Mouse (Mus musculus): ENCODE measurements around the gene Olfr869. TPM values are rescaled to one million over a fixed set of nuclear protein-coding genes. Genes with fewer than 3 reads are reported as not detected.

The Olfr869 gene
- not detected in 2 replicates for polyA plus RNA-seq (2014; fragmentation: Nextera tagmentation; extraction: Ambion mirVana)

DNA sequence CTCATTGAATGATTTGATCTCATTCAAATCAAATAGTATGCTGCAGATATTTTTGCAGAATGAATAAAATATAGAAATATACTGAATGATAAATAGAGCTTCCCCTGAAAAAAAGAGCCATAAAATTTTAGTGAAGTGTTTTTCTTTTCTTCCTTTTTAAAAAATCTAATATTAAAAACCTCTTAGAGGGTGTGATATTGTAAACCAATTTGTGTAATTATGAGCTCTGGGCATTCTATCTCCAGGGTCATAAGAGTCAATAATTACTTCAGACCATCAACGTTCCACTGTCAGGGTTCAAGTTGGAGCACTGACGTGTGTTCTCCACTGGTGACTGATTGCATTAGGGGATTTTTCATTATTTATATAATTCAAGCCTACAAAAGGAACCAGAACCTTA is at the start of gene Olfr869:
Gene Olfr869, plus strand, starts transcription at position 301 of the 400 bp plus-strand sequence.
- ATAC-seq (replicated peaks; ENCODE audit: low FRiP score) (no peak), DNase-seq (ENCODE audit: low spot score) (no peak)
- whole genome bisulfite sequencing, result 81% methylated on average over 2 of the region's 2 CpGs
- Histone ChIP-seq H3K9ac (ENCODE audit: low read length) (no peak within 1 kb of the TSS), H3K4me1 (replicated peaks; ENCODE audit: control insufficient read depth, insufficient read depth, low read length) (no peaks in the 10 kb centered on the region), H3K4me2 (ENCODE audit: low read depth, low read length, severe bottlenecking) (no peak within 1 kb of the TSS), H3K9me3 (ENCODE audit: control insufficient read depth, low read length) (no peaks in the 10 kb centered on the region; the same call in 1 of the 2 replicates), H3K27ac (ENCODE audit: low read depth, low read length) (no peak within 1 kb of the TSS), H3K27me3 (ENCODE audit: control insufficient read depth, insufficient read depth, low read length) (no peaks in the 10 kb centered on the region), H3K36me3 (ENCODE audit: control insufficient read depth, insufficient read depth, low read length) (no peaks in the 10 kb centered on the region), H3K4me3 (ENCODE audit: low read depth, low read length) (no peak within 1 kb of the TSS)

DNA sequence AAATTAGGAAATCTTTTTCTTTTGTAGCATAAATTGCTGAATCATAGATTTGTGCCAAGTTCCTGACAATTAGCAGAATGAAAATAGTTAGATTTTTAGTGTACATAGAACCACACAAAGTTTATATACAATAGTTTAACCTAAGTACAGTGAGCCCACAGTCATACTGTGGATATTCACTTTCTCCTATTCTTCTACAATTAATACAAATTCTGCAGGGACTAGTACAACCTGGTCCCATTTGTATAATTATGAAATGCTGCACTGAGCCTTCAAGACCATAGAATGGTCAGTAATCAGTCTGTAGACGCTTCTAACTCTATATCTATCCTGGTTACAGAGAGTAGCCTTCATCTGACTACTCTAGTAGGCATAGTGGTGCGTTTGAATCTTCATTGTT is 30.5 kb upstream of the Olfr869 start, which contains the start of gene Olfr868:
Gene Olfr868, plus strand, starts transcription at position 301 of the 400 bp plus-strand sequence.
- no peak within 1 kb of the TSS for H3K9ac ChIP-seq (ENCODE audit: low read length)
- no peak for ATAC-seq (replicated peaks; ENCODE audit: low FRiP score)
- WGBS, result 42% methylated on average over 2 of the region's 2 CpGs

DNA sequence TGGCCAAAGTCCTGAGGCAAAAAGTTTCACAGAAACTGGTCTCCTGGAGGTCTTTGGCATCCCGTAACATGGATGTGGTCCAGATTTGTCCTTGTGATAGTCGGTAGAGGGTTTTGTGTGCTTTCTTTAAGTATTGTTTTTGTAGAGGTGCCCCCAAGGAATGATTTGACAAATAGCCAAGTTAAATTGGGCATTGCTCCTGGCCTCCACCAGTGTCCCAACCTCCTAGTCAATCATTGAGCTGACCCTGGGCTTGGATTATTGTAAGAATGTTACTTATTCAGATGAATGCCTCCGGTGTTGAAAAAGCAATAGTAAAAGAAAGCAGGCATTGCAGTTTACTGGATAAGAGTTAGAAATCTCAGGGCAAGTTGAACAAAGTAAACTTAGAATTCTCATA is 20.9 kb downstream of the Olfr869 start:
- H3K36me3 ChIP-seq (ENCODE audit: control insufficient read depth, insufficient read depth, low read length), result no peaks in the 10 kb centered on the region
- H3K9me3 ChIP-seq (ENCODE audit: control insufficient read depth, low read length), result peaks cover 11% of the 10 kb centered on the region
- no peaks in the 10 kb centered on the region for H3K4me1 ChIP-seq (replicated peaks; ENCODE audit: control insufficient read depth, insufficient read depth, low read length)
- H3K9ac ChIP-seq (ENCODE audit: low read length), result no peak overlapping the region
- H3K4me3 ChIP-seq (ENCODE audit: low read depth, low read length), result no peak overlapping the region
- H3K27ac ChIP-seq (ENCODE audit: low read depth, low read length), result no peak overlapping the region
- no peak for DNase-seq (ENCODE audit: low spot score)
- WGBS, result 89% methylated on average over 3 of the region's 3 CpGs
- H3K27me3 ChIP-seq (ENCODE audit: control insufficient read depth, insufficient read depth, low read length), result no peaks in the 10 kb centered on the region
- H3K4me2 ChIP-seq (ENCODE audit: low read depth, low read length, severe bottlenecking), result no peak overlapping the region
- ATAC-seq (replicated peaks; ENCODE audit: low FRiP score), result no peak

More for the DNA sequence above, 30.5 kb upstream of the Olfr869 start, which contains the start of gene Olfr868:
- H3K4me2 ChIP-seq (ENCODE audit: low read depth, low read length, severe bottlenecking), result no peak within 1 kb of the TSS
- H3K36me3 ChIP-seq (ENCODE audit: control insufficient read depth, insufficient read depth, low read length), result no peaks in the 10 kb centered on the region
- peaks cover 2% of the 10 kb centered on the region; the same call in 1 of the 2 replicates for H3K9me3 ChIP-seq (ENCODE audit: control insufficient read depth, low read length)
- DNase-seq (ENCODE audit: low spot score), result no peak
- no peak within 1 kb of the TSS for H3K4me3 ChIP-seq (ENCODE audit: low read depth, low read length)
- no peaks in the 10 kb centered on the region for H3K27me3 ChIP-seq (ENCODE audit: control insufficient read depth, insufficient read depth, low read length)
- H3K27ac ChIP-seq (ENCODE audit: low read depth, low read length), result no peak within 1 kb of the TSS
- no peaks in the 10 kb centered on the region for H3K4me1 ChIP-seq (replicated peaks; ENCODE audit: control insufficient read depth, insufficient read depth, low read length)

DNA sequence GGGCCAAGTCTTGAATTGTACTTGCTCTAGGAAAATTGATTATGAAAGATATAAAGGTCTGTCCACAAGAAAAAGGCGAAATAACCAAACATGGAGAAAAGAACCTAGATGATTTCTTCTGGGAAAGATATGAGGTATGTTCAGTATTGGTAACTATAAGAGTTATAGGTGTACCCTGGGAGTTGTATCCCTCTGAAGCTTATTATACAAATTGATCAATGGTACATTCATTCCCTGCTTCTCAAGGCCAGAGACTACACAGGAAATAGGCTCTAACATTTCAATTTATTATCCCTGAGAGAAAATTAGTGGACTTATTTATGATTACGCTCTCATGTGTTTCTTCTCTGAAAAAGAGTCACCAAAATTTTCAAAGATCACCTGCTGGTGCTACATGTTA is 45.1 kb downstream of the Olfr869 start, which contains the start of gene Olfr870:
Gene Olfr870, minus strand, starts transcription at position 101 of the 400 bp plus-strand sequence.
- no peak for ATAC-seq (replicated peaks; ENCODE audit: low FRiP score)
- H3K9me3 ChIP-seq (ENCODE audit: control insufficient read depth, low read length), result peaks cover 2% of the 10 kb centered on the region; the same call in 1 of the 2 replicates
- no peaks in the 10 kb centered on the region for H3K4me1 ChIP-seq (replicated peaks; ENCODE audit: control insufficient read depth, insufficient read depth, low read length)
- WGBS, result 75% methylated on average over 2 of the region's 2 CpGs
- H3K9ac ChIP-seq (ENCODE audit: low read length), result no peak within 1 kb of the TSS
- H3K27me3 ChIP-seq (ENCODE audit: control insufficient read depth, insufficient read depth, low read length), result no peaks in the 10 kb centered on the region
- H3K4me2 ChIP-seq (ENCODE audit: low read depth, low read length, severe bottlenecking), result no peak within 1 kb of the TSS
- no peak within 1 kb of the TSS for H3K27ac ChIP-seq (ENCODE audit: low read depth, low read length)
- DNase-seq (ENCODE audit: low spot score), result no peak
- H3K36me3 ChIP-seq (ENCODE audit: control insufficient read depth, insufficient read depth, low read length), result no peaks in the 10 kb centered on the region
- no peak within 1 kb of the TSS for H3K4me3 ChIP-seq (ENCODE audit: low read depth, low read length)

DNA sequence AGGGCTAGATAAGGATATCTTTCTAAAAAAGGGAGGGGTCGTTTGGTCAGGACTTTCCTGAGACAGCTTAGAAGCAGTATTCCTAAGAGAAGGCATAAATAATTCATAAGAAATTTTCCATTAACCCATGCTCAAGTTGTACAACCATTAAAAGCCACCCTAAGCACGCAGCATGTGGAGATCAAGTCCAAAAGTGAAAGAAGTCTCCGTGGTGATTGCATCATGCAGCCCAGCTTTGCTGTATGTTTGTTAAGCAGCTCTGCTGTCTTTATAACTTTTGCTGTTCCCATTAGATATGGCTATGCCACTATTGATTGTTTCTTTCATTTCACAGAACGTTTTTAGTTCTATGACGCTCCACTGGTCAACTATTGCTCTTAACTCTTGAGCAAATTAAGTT is 50.7 kb downstream of the Olfr869 start:
- Histone ChIP-seq H3K4me1 (replicated peaks; ENCODE audit: control insufficient read depth, insufficient read depth, low read length) (no peaks in the 10 kb centered on the region), H3K4me3 (ENCODE audit: low read depth, low read length) (no peak overlapping the region), H3K36me3 (ENCODE audit: control insufficient read depth, insufficient read depth, low read length) (no peaks in the 10 kb centered on the region), H3K27me3 (ENCODE audit: control insufficient read depth, insufficient read depth, low read length) (no peaks in the 10 kb centered on the region), H3K27ac (ENCODE audit: low read depth, low read length) (no peak overlapping the region), H3K4me2 (ENCODE audit: low read depth, low read length, severe bottlenecking) (no peak overlapping the region), H3K9me3 (ENCODE audit: control insufficient read depth, low read length) (0 out of 2 replicates have a peak, but pooled peaks cover 2% of the 10 kb centered on the region), H3K9ac (ENCODE audit: low read length) (no peak overlapping the region)
- DNase-seq (ENCODE audit: low spot score) (no peak), ATAC-seq (replicated peaks; ENCODE audit: low FRiP score) (no peak)
- WGBS, result 76% methylated on average over 5 of the region's 5 CpGs

Other genes starting within 250 kb of the Olfr869 start
- not detected in 2 replicates for gene Olfr862, start 241.0 kb upstream of the Olfr869 start, polyA plus RNA-seq (2014; fragmentation: Nextera tagmentation; extraction: Ambion mirVana)
- 0.16 and 0.29 TPM in 2 replicates for gene Olfr77, start 212.1 kb upstream of the Olfr869 start, polyA plus RNA-seq (2014; fragmentation: Nextera tagmentation; extraction: Ambion mirVana)
- gene Olfr866, start 101.0 kb upstream of the Olfr869 start, polyA plus RNA-seq (2014; fragmentation: Nextera tagmentation; extraction: Ambion mirVana), result not detected in 2 replicates
- gene Olfr867, start 71.4 kb upstream of the Olfr869 start, polyA plus RNA-seq (2014; fragmentation: Nextera tagmentation; extraction: Ambion mirVana), result not detected in 2 replicates
- not detected in 2 replicates for gene Olfr868, start 30.4 kb upstream of the Olfr869 start, polyA plus RNA-seq (2014; fragmentation: Nextera tagmentation; extraction: Ambion mirVana)
- gene Olfr870, start 45.0 kb downstream of the Olfr869 start, polyA plus RNA-seq (2014; fragmentation: Nextera tagmentation; extraction: Ambion mirVana), result not detected in 2 replicates
- gene Olfr871, start 83.2 kb downstream of the Olfr869 start, polyA plus RNA-seq (2014; fragmentation: Nextera tagmentation; extraction: Ambion mirVana), result not detected in 2 replicates
- not detected in 2 replicates for gene Olfr872, start 108.1 kb downstream of the Olfr869 start, polyA plus RNA-seq (2014; fragmentation: Nextera tagmentation; extraction: Ambion mirVana)
- gene Olfr39, start 153.3 kb downstream of the Olfr869 start, polyA plus RNA-seq (2014; fragmentation: Nextera tagmentation; extraction: Ambion mirVana), result not detected in 2 replicates
- 0.04 TPM in 1 of 2 replicates, not detected in the other for gene Olfr873, start 169.5 kb downstream of the Olfr869 start, polyA plus RNA-seq (2014; fragmentation: Nextera tagmentation; extraction: Ambion mirVana)
- not detected in 2 replicates for gene Olfr18, start 207.1 kb downstream of the Olfr869 start, polyA plus RNA-seq (2014; fragmentation: Nextera tagmentation; extraction: Ambion mirVana)

Data from forebrain, embryonic 11.5 days (tissue).